Mouse (Mus musculus): ENCODE data around the gene Pcx.

Gene Pcx

GRCm38 (mm10) chr19:4496535-4497262 lies 13.6 kb upstream of the Pcx start:
- in situ Hi-C loops (cut with MboI, MseI), result no loop called here

GRCm38 (mm10) chr19:4497263-4497973 lies 12.9 kb upstream of the Pcx start:
- in situ Hi-C loops (cut with MboI, MseI), result no loop called here

- in situ Hi-C loops (cut with MboI, MseI), result no loop called here
These were observed 12.0 kb upstream of the Pcx start, which contains the start of gene 2010003K11Rik for GRCm38 (mm10) chr19:4498062-4498933. 2010003K11Rik (minus strand) TSS chr19:4498583.

GRCm38 (mm10) chr19:4502701-4503100 lies 7.6 kb upstream of the Pcx start:
- in situ Hi-C loops (cut with MboI, MseI), result no loop called here

- in situ Hi-C loops (cut with MboI, MseI), result no loop called here
These were observed 5.4 kb upstream of the Pcx start for GRCm38 (mm10) chr19:4504830-4505229.

GRCm38 (mm10) chr19:4507746-4508145 lies 2.5 kb upstream of the Pcx start:
- in situ Hi-C loops (cut with MboI, MseI), result no loop called here

- in situ Hi-C loops (cut with MboI, MseI), result no loop called here
These were observed 1.0 kb downstream of the Pcx start for GRCm38 (mm10) chr19:4511116-4511841.

- in situ Hi-C loops (cut with MboI, MseI), result no loop called here
These were observed 3.1 kb downstream of the Pcx start for GRCm38 (mm10) chr19:4513236-4513858.

GRCm38 (mm10) chr19:4515746-4516145 lies 5.5 kb downstream of the Pcx start:
- in situ Hi-C loops (cut with MboI, MseI), result no loop called here

GRCm38 (mm10) chr19:4516288-4516687 lies 6.0 kb downstream of the Pcx start:
- in situ Hi-C loops (cut with MboI, MseI), result no loop called here

- in situ Hi-C loops (cut with MboI, MseI), result no loop called here
These were observed 7.2 kb downstream of the Pcx start for GRCm38 (mm10) chr19:4517483-4517882.

- in situ Hi-C loops (cut with MboI, MseI), result no loop called here
These were observed 11.3 kb downstream of the Pcx start for GRCm38 (mm10) chr19:4521426-4522050.

GRCm38 (mm10) chr19:4534646-4535045 lies 24.4 kb downstream of the Pcx start:
- in situ Hi-C loops (cut with MboI, MseI), result no loop called here

- in situ Hi-C loops (cut with MboI, MseI), result no loop called here
These were observed 25.6 kb downstream of the Pcx start for GRCm38 (mm10) chr19:4535922-4536321.

GRCm38 (mm10) chr19:4536606-4537005 lies 26.3 kb downstream of the Pcx start:
- in situ Hi-C loops (cut with MboI, MseI), result no loop called here

- in situ Hi-C loops (cut with MboI, MseI), result no loop called here
These were observed 30.0 kb downstream of the Pcx start for GRCm38 (mm10) chr19:4540263-4540662.

- in situ Hi-C loops (cut with MboI, MseI), result no loop called here
These were observed 30.7 kb downstream of the Pcx start for GRCm38 (mm10) chr19:4540992-4541391.

- in situ Hi-C loops (cut with MboI, MseI), result no loop called here
These were observed 31.8 kb downstream of the Pcx start for GRCm38 (mm10) chr19:4542081-4542480.

GRCm38 (mm10) chr19:4545091-4545490 lies 34.8 kb downstream of the Pcx start:
- in situ Hi-C loops (cut with MboI, MseI), result no loop called here

- in situ Hi-C loops (cut with MboI, MseI), result no loop called here
These were observed 35.6 kb downstream of the Pcx start for GRCm38 (mm10) chr19:4545841-4546240.

- in situ Hi-C loops (cut with MboI, MseI), result no loop called here
These were observed 37.5 kb downstream of the Pcx start for GRCm38 (mm10) chr19:4547801-4548200.

Data from T-helper 2 cell (primary cell).